In genomic region chr10:116370991-116371725, GRCm38 (mm10) we compare ENCODE assay signal across 11 mouse cellular contexts.
DNase-seq lines count a peak whose midpoint lies in the region; ATAC-seq lines count a peak whose summit lies in the region.
"Had no signal": no experiment of that assay in that cellular context is flagged by ENCODE, and none has a peak within 500 bp of the region (broad histone marks: within the 10 kb centered on the region; RNA-seq: fewer than 3 reads in every experiment).

No protein-coding gene starts in this region.

- no peak overlapping the region for H3K4me2 ChIP-seq in hindbrain, embryonic 11.5 days (replicated peaks; ENCODE audit: low read depth, low read length)
- no peak overlapping the region for H3K4me2 ChIP-seq in hindbrain, embryonic 16.5 days (ENCODE audit: low read length)
- H3K4me2 ChIP-seq in midbrain, embryonic 14.5 days (ENCODE audit: low read length) = no peak overlapping the region

- ATAC-seq in hindbrain, embryonic 11.5 days (ENCODE audit: low FRiP score) = peak; percentile 57
- ATAC-seq in hindbrain, embryonic 16.5 days = peak; percentile 69
- no peak; the same call in 1 of the 2 replicates for ATAC-seq in midbrain, embryonic 14.5 days (ENCODE audit: low FRiP score, low TSS enrichment)
- no peak for ATAC-seq in inflammation-experienced regulatory T-cells, adult 6 months
- ATAC-seq: lung, postnatal 0 days had no signal

- no peak for DNase-seq in hindbrain, embryonic 11.5 days (ENCODE audit: low spot score)
- no peak for DNase-seq in hindbrain, embryonic 10.5 days (ENCODE audit: low spot score)
- DNase-seq in embryo, embryonic 11.5 days (ENCODE audit: low read depth, low spot score) = peak; percentile 50
- DNase-seq in midbrain, embryonic 14.5 days = peak; percentile 60
- no peak for DNase-seq in ovary, postnatal 36 days (ENCODE audit: low spot score)
- DNase-seq in adrenal gland, postnatal 10 days = no peak
- DNase-seq: gastrocnemius, postnatal 25 days; spleen, adult 18-20 months had no signal

- WGBS in hindbrain, embryonic 11.5 days = 35% methylated on average over 6 of the region's 6 CpGs
- WGBS in hindbrain, embryonic 10.5 days = 44% methylated on average over 6 of the region's 6 CpGs
- WGBS in hindbrain, embryonic 16.5 days = 27% methylated on average over 6 of the region's 6 CpGs
- WGBS in midbrain, embryonic 14.5 days = 24% methylated on average over 6 of the region's 6 CpGs

- no peak overlapping the region for H3K9ac ChIP-seq in hindbrain, embryonic 11.5 days (ENCODE audit: low read depth, low read length)
- no peak overlapping the region for H3K9ac ChIP-seq in hindbrain, embryonic 16.5 days (ENCODE audit: low read depth, low read length)
- H3K9ac ChIP-seq in midbrain, embryonic 14.5 days (replicated peaks; ENCODE audit: low read length) = no peak overlapping the region

- no peak overlapping the region for H3K4me3 ChIP-seq in hindbrain, embryonic 11.5 days (ENCODE audit: low read depth, low read length)
- no peak overlapping the region for H3K4me3 ChIP-seq in hindbrain, embryonic 10.5 days
- no peak overlapping the region for H3K4me3 ChIP-seq in hindbrain, embryonic 16.5 days (ENCODE audit: low read length)
- H3K4me3 ChIP-seq in midbrain, embryonic 14.5 days (replicated peaks; ENCODE audit: low read depth, low read length) = no peak overlapping the region

- no peaks in the 10 kb centered on the region for H3K36me3 ChIP-seq in hindbrain, embryonic 11.5 days (ENCODE audit: control insufficient read depth, insufficient read depth, low read length)
- no peaks in the 10 kb centered on the region for H3K36me3 ChIP-seq in hindbrain, embryonic 10.5 days
- H3K36me3 ChIP-seq in hindbrain, embryonic 16.5 days (ENCODE audit: control insufficient read depth, insufficient read depth, low read length) = no peaks in the 10 kb centered on the region
- no peaks in the 10 kb centered on the region for H3K36me3 ChIP-seq in midbrain, embryonic 14.5 days (ENCODE audit: control insufficient read depth, insufficient read depth, low read length)

- H3K9me3 ChIP-seq in hindbrain, embryonic 11.5 days (ENCODE audit: control insufficient read depth, low read length) = no peaks in the 10 kb centered on the region
- H3K9me3 ChIP-seq in hindbrain, embryonic 10.5 days = no peaks in the 10 kb centered on the region
- no peaks in the 10 kb centered on the region for H3K9me3 ChIP-seq in hindbrain, embryonic 16.5 days (ENCODE audit: control insufficient read depth, low read length)
- H3K9me3 ChIP-seq in midbrain, embryonic 14.5 days (ENCODE audit: control insufficient read depth, low read length) = no peaks in the 10 kb centered on the region

- H3K27ac ChIP-seq in hindbrain, embryonic 11.5 days (ENCODE audit: low read depth, low read length) = no peak overlapping the region
- no peak overlapping the region for H3K27ac ChIP-seq in hindbrain, embryonic 10.5 days
- no peak overlapping the region; the same call in 1 of the 2 replicates for H3K27ac ChIP-seq in hindbrain, embryonic 16.5 days (ENCODE audit: low read depth, low read length)
- H3K27ac ChIP-seq in midbrain, embryonic 14.5 days (replicated peaks; ENCODE audit: low read depth, low read length) = no peak overlapping the region; the same call in 1 of the 2 replicates

- H3K4me1 ChIP-seq in hindbrain, embryonic 11.5 days (replicated peaks; ENCODE audit: control insufficient read depth, insufficient read depth, low read length) = no peaks in the 10 kb centered on the region
- peaks cover 10% of the 10 kb centered on the region; the same call in 1 of the 2 replicates for H3K4me1 ChIP-seq in hindbrain, embryonic 10.5 days (replicated peaks)
- H3K4me1 ChIP-seq in hindbrain, embryonic 16.5 days (ENCODE audit: control insufficient read depth, insufficient read depth, low read depth, low read length) = peaks cover 3% of the 10 kb centered on the region; the same call in 1 of the 2 replicates
- peaks cover 3% of the 10 kb centered on the region; the same call in 1 of the 2 replicates for H3K4me1 ChIP-seq in midbrain, embryonic 14.5 days (ENCODE audit: control insufficient read depth, insufficient read depth, low read length)

- no peaks in the 10 kb centered on the region for H3K27me3 ChIP-seq in hindbrain, embryonic 11.5 days (ENCODE audit: control insufficient read depth, insufficient read depth, low read length)
- H3K27me3 ChIP-seq in hindbrain, embryonic 10.5 days (ENCODE audit: insufficient read depth, poor library complexity, severe bottlenecking) = no peaks in the 10 kb centered on the region
- H3K27me3 ChIP-seq in hindbrain, embryonic 16.5 days (replicated peaks; ENCODE audit: control insufficient read depth, insufficient read depth, low read length) = no peaks in the 10 kb centered on the region
- H3K27me3 ChIP-seq in midbrain, embryonic 14.5 days (ENCODE audit: control insufficient read depth, insufficient read depth, low read length) = no peaks in the 10 kb centered on the region

Comparison
In these comparisons a context has a peak if more than half of its experiments do, and no peak if none do; other contexts are left out.
1. ATAC-seq: peak in hindbrain, embryonic 11.5 days (single experiment) and hindbrain, embryonic 16.5 days (single experiment); none in midbrain, embryonic 14.5 days (single experiment) and inflammation-experienced regulatory T-cells, adult 6 months (single experiment).
2. DNase-seq: peak in embryo, embryonic 11.5 days (single experiment) and midbrain, embryonic 14.5 days (single experiment); none in hindbrain, embryonic 11.5 days (single experiment), hindbrain, embryonic 10.5 days (single experiment), ovary, postnatal 36 days (single experiment) and adrenal gland, postnatal 10 days (single experiment).